Mouse (Mus musculus): ENCODE data around the gene Ahnak. TPM values are rescaled to one million over a fixed set of nuclear protein-coding genes. Genes with fewer than 3 reads are reported as not detected.

The Ahnak gene
- 27.4 and 46.3 TPM in 2 replicates for polyA plus RNA-seq (2012; rRNA removed; ENCODE audit: low replicate concordance)

GRCm38 (mm10) chr19:8989066-8989566 is at the start of gene Ahnak:
Ahnak (plus strand) TSS chr19:8989284.

GRCm38 (mm10) chr19:8941515-8942217 is 47.4 kb upstream of the Ahnak start, which contains the start of gene Mta2:
Mta2 (plus strand) TSS chr19:8941875.

GRCm38 (mm10) chr19:8953135-8954039 is 35.7 kb upstream of the Ahnak start, which contains the start of gene Tut1:
Tut1 (plus strand) TSS chr19:8953847.

GRCm38 (mm10) chr19:8966590-8967372 is 22.3 kb upstream of the Ahnak start, which contains the start of gene Eef1g:
Eef1g (plus strand) TSS chr19:8967041.

GRCm38 (mm10) chr19:9087821-9088220 is 98.7 kb downstream of the Ahnak start, which contains the start of gene Scgb1a1:
Scgb1a1 (minus strand) TSS chr19:9087958.

Other genes with a start within 250 kb of the Ahnak start
- not detected in 2 replicates for gene 1700092M07Rik, start 248.6 kb upstream of the Ahnak start, polyA plus RNA-seq (2012; rRNA removed; ENCODE audit: low replicate concordance)
- gene Stx5a, start 247.9 kb upstream of the Ahnak start, polyA plus RNA-seq (2012; rRNA removed; ENCODE audit: low replicate concordance) = 73.4 and 84.9 TPM in 2 replicates
- 75.3 and 140 TPM in 2 replicates for gene Nxf1, start 232.2 kb upstream of the Ahnak start, polyA plus RNA-seq (2012; rRNA removed; ENCODE audit: low replicate concordance)
- gene Tmem223, start 218.3 kb upstream of the Ahnak start, polyA plus RNA-seq (2012; rRNA removed; ENCODE audit: low replicate concordance) = 300 and 304 TPM in 2 replicates
- 133 and 165 TPM in 2 replicates for gene Tmem179b, start 214.8 kb upstream of the Ahnak start, polyA plus RNA-seq (2012; rRNA removed; ENCODE audit: low replicate concordance)
- 15.2 and 17.4 TPM in 2 replicates for gene Taf6l, start 202.9 kb upstream of the Ahnak start, polyA plus RNA-seq (2012; rRNA removed; ENCODE audit: low replicate concordance)
- gene Polr2g, start 190.7 kb upstream of the Ahnak start, polyA plus RNA-seq (2012; rRNA removed; ENCODE audit: low replicate concordance) = 30.3 and 61.5 TPM in 2 replicates
- gene Zbtb3, start 186.7 kb upstream of the Ahnak start, polyA plus RNA-seq (2012; rRNA removed; ENCODE audit: low replicate concordance) = 2.4 and 3.2 TPM in 2 replicates
- gene Ttc9c, start 170.0 kb upstream of the Ahnak start, polyA plus RNA-seq (2012; rRNA removed; ENCODE audit: low replicate concordance) = 10.7 and 20.5 TPM in 2 replicates
- gene Hnrnpul2, start 169.3 kb upstream of the Ahnak start, polyA plus RNA-seq (2012; rRNA removed; ENCODE audit: low replicate concordance) = 13.8 and 14.4 TPM in 2 replicates
- gene AC129217.1, start 159.5 kb upstream of the Ahnak start, polyA plus RNA-seq (2012; rRNA removed; ENCODE audit: low replicate concordance) = not detected in 2 replicates
- gene Bscl2, start 151.8 kb upstream of the Ahnak start, polyA plus RNA-seq (2012; rRNA removed; ENCODE audit: low replicate concordance) = 568 and 621 TPM in 2 replicates
- 0.34 and 0.65 TPM in 2 replicates for gene Gng3, start 150.1 kb upstream of the Ahnak start, polyA plus RNA-seq (2012; rRNA removed; ENCODE audit: low replicate concordance)
- 14.0 and 20.9 TPM in 2 replicates for gene Lrrn4cl, start 138.5 kb upstream of the Ahnak start, polyA plus RNA-seq (2012; rRNA removed; ENCODE audit: low replicate concordance)
- 98.5 and 113 TPM in 2 replicates for gene Ubxn1, start 117.8 kb upstream of the Ahnak start, polyA plus RNA-seq (2012; rRNA removed; ENCODE audit: low replicate concordance)
- gene Uqcc3, start 108.4 kb upstream of the Ahnak start, polyA plus RNA-seq (2012; rRNA removed; ENCODE audit: low replicate concordance) = 24.0 and 25.0 TPM in 2 replicates
- 1.1 and 3.0 TPM in 2 replicates for gene Lbhd1, start 105.6 kb upstream of the Ahnak start, polyA plus RNA-seq (2012; rRNA removed; ENCODE audit: low replicate concordance)
- gene Gm49403, start 105.4 kb upstream of the Ahnak start, polyA plus RNA-seq (2012; rRNA removed; ENCODE audit: low replicate concordance) = not detected in 2 replicates
- gene 1810009A15Rik, start 100.4 kb upstream of the Ahnak start, polyA plus RNA-seq (2012; rRNA removed; ENCODE audit: low replicate concordance) = 9.6 and 10.3 TPM in 2 replicates
- not detected in 2 replicates for gene Gm49416, start 100.4 kb upstream of the Ahnak start, polyA plus RNA-seq (2012; rRNA removed; ENCODE audit: low replicate concordance)
- 28.9 and 29.0 TPM in 2 replicates for gene Ints5, start 96.3 kb upstream of the Ahnak start, polyA plus RNA-seq (2012; rRNA removed; ENCODE audit: low replicate concordance)
- gene Ganab, start 91.2 kb upstream of the Ahnak start, polyA plus RNA-seq (2012; rRNA removed; ENCODE audit: low replicate concordance) = 97.1 and 165 TPM in 2 replicates
- 79.0 and 149 TPM in 2 replicates for gene B3gat3, start 68.9 kb upstream of the Ahnak start, polyA plus RNA-seq (2012; rRNA removed; ENCODE audit: low replicate concordance)
- gene Rom1, start 59.9 kb upstream of the Ahnak start, polyA plus RNA-seq (2012; rRNA removed; ENCODE audit: low replicate concordance) = 15.7 and 17.6 TPM in 2 replicates
- gene Eml3, start 59.7 kb upstream of the Ahnak start, polyA plus RNA-seq (2012; rRNA removed; ENCODE audit: low replicate concordance) = 70.7 and 78.1 TPM in 2 replicates
- 17.1 and 24.8 TPM in 2 replicates for gene Mta2, start 47.4 kb upstream of the Ahnak start, polyA plus RNA-seq (2012; rRNA removed; ENCODE audit: low replicate concordance)
- gene Tut1, start 35.4 kb upstream of the Ahnak start, polyA plus RNA-seq (2012; rRNA removed; ENCODE audit: low replicate concordance) = 20.2 and 22.1 TPM in 2 replicates
- gene Eef1g, start 22.2 kb upstream of the Ahnak start, polyA plus RNA-seq (2012; rRNA removed; ENCODE audit: low replicate concordance) = 173 and 301 TPM in 2 replicates
- gene Scgb1a1, start 98.7 kb downstream of the Ahnak start, polyA plus RNA-seq (2012; rRNA removed; ENCODE audit: low replicate concordance) = 32.8 and 35.9 TPM in 2 replicates
- 2.2 and 3.0 TPM in 2 replicates for gene Asrgl1, start 146.4 kb downstream of the Ahnak start, polyA plus RNA-seq (2012; rRNA removed; ENCODE audit: low replicate concordance)